Mouse (Mus musculus): Measurements from ENCODE around the gene Rbfox1.
A peak's percentile ranks its signal among the peaks of the same experiment; 100 is the strongest.

The Rbfox1 gene

DNA sequence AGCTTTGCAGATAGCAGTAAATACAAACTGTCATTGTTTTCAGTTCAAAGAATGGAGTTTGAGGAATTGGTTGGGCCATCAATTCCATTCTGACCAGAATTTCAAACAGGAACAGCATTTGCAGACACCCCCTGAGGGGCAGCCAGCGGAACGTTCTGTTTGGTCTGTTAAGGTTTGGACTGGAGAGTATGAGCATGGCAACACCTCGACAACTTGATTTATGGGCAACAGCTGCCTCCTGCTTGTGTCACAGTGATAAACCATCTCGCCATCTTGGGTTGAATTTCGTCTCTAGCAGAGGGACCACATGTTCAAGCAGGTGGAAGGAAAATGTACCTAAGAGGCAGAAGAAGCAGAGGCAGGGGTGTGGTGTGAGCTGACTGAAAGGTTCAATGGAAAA lies 949.9 kb downstream of the Rbfox1 start:
- no peak for DNase-seq (ENCODE audit: low spot score)

DNA sequence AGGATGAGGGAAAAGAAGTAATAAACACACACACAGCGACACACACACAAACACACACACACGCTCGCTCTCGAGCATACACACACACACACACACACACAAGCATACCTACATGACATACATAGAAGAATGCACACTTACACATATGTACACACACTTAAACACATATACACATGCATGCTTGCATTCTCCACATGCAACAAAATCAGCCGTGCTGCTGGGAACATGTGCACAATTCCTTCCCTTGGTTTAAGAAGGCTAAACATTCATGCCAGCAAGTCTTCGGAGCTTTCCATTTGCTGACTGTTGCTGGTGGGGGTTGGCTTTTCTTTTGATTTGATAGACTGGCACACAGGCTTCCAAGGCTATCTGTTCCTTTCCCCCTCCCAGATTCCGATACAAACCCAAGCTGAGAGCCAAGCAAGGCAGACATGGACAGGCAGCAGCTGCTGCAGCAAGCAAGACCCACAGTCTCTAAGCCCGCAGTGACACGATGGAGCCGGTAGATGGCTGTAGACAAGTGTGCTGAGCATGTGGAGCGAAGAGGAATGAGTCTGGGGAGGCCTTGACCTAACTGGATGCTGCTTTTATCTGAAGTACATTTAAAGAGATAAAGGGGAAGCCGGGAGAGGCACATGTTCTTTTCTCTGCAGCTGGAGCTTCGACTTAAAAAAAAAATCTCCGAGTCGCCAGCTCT lies 954.3 kb downstream of the Rbfox1 start:
- no peak for DNase-seq (ENCODE audit: low spot score)

GRCm38 (mm10) chr16:6840007-6840406 lies 954.9 kb downstream of the Rbfox1 start:
- no peak for DNase-seq (ENCODE audit: low spot score)

GRCm38 (mm10) chr16:6840461-6840860 lies 955.3 kb downstream of the Rbfox1 start:
- DNase-seq (ENCODE audit: low spot score), result no peak

DNA sequence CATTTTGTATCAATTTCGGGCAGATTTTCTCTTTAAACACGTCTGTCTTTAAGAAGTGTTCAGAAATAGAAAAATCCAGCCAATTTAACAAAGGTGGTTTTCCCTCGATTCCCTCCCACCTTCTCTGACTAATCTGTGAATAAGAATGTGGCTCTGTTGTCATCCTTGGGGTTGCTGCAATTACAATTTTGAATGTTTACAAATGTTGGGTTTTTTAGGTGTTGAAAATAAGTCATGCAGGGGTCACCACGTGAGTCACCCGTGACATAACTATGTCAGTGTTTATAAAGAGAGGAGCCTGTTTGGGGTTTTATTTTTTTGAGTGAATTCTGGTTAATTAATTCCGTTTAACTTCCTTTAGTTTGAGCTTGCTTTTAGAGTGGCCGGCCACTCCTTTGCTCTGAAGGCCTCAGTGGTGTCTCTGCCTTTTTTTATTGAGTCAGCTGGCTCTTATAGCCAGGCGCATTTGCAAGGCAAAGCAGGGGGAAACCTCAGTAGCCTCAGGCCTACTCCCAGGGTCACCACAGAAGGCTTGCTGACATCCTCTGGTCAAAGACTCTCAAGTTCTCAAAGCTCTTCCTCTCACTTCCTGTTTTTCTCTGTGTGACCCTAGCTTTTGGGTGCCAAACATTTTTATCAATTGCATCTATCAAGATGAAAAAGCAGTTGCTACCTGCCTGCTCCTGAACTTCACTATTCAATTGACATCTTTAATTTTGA lies 957.1 kb downstream of the Rbfox1 start:
- peak; percentile 2 for DNase-seq (ENCODE audit: low spot score)

DNA sequence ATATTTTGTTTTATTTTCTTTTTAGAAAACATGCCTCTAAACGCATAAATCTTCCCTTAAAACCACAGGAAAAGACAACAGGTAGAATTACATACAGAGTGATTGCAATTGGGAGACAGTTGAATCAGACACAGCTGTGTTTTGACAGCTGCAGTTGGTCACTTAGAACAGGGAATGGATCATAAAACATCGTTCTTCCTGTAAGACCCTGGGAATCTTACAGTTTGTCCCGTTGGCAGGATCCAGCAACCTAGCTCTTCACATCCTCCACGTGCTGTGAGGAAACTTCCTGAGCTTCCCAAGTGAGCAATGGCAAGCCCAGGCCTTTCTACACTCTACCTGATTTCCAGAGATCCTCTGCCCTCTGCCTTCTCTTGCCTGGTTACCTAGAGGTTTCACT lies 959.5 kb downstream of the Rbfox1 start:
- no peak for DNase-seq (ENCODE audit: low spot score)

- no peak for DNase-seq (ENCODE audit: low spot score)
Measured at GRCm38 (mm10) chr16:6851393-6851792, 966.2 kb downstream of the Rbfox1 start.

- DNase-seq (ENCODE audit: low spot score), result no peak
Measured at GRCm38 (mm10) chr16:6853796-6854195, 968.6 kb downstream of the Rbfox1 start.

- no peak for DNase-seq (ENCODE audit: low spot score)
Measured at GRCm38 (mm10) chr16:6861656-6862055, 976.5 kb downstream of the Rbfox1 start.

GRCm38 (mm10) chr16:6882683-6883430 lies 997.7 kb downstream of the Rbfox1 start:
- no peak for DNase-seq (ENCODE audit: low spot score)

GRCm38 (mm10) chr16:6883798-6884197 lies 998.6 kb downstream of the Rbfox1 start:
- DNase-seq (ENCODE audit: low spot score), result no peak

DNA sequence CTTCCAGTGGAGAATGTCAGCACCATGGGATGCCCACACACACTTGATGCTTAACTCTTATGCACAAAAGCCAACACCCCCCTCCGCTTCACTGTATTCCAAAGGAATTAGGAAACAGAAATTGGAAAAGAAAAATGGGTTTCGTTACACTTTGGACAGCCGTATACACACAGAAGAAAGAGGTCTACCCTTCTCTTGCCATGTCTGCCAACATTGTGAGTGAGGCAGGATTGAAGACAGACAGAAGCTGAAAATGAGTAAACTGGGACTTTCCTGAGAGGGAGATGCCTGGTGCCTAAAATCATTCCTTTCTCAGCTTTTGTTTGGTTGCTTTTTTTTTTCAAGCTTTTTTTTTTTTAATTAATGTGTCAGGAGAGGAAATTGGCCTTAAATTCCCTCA lies 1000.5 kb downstream of the Rbfox1 start:
- no peak for DNase-seq (ENCODE audit: low spot score)

- no peak for DNase-seq (ENCODE audit: low spot score)
Measured at GRCm38 (mm10) chr16:6889221-6889620, 1004.1 kb downstream of the Rbfox1 start.

DNA sequence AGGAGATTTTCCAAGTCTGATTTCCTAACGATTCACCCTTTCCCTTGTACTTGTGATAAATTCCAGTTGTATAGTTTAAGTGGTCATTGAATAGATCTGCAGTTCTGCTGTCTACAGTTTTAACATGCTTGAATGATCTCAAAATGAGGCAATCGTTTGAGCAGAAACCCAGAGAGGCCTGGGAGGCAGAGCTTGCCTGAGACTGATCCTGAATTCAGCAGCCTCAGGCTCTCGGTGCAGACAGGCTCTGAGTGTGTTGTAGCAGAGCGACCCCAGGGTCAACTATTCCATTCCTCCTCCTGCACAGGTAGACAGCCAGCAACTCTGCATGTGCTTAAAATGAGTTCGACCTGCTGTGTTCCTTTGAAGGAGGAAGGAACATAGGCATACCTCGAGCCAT lies 1012.6 kb downstream of the Rbfox1 start:
- DNase-seq (ENCODE audit: low spot score), result no peak

- no peak for DNase-seq (ENCODE audit: low spot score)
Measured at GRCm38 (mm10) chr16:6900006-6900405, 1014.9 kb downstream of the Rbfox1 start.

GRCm38 (mm10) chr16:6904984-6905383 lies 1019.8 kb downstream of the Rbfox1 start:
- no peak for DNase-seq (ENCODE audit: low spot score)

DNA sequence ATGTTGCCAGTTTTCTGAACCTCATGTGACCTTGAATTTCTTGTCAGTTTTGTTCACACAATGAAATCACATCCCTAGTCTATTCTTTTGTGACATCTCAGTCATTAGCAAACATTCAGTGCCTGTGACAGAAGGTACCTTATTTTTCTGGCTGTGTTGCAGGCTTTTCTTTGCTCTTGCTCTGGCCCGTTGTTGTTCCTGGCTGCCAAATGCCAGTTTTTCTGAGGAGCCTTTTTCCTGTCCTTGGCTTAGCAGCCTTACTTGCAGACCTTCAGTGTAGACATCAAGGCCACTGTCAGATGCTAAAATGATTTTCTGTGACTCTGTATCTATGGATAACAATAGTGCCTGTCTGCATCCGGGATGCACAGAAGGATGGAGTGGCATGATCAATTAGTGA lies 1020.8 kb downstream of the Rbfox1 start:
- no peak for DNase-seq (ENCODE audit: low spot score)

- DNase-seq (ENCODE audit: low spot score), result no peak
Measured at GRCm38 (mm10) chr16:6907550-6907949, 1022.4 kb downstream of the Rbfox1 start.

- no peak for DNase-seq (ENCODE audit: low spot score)
Measured at GRCm38 (mm10) chr16:6914531-6914930, 1029.4 kb downstream of the Rbfox1 start.

DNA sequence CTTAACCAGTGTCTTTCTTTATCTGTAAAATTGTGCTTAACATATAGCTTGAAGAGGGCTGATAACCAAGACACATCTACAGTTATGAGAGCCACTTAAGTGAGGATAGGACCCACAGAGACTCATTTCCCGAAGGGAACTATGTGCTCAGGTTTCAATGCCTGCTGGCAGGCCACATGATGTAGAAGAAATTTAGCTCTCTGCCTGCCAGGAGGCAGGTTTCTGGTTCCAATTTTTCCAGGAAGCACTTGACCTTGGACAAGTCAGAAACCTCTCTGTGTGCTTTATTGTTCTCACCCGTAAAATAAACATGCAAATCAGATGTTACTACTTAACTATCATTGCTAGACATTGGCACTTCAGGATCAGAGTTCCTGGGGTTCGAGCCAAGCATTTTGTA lies 1033.5 kb downstream of the Rbfox1 start:
- no peak for DNase-seq (ENCODE audit: low spot score)

DNA sequence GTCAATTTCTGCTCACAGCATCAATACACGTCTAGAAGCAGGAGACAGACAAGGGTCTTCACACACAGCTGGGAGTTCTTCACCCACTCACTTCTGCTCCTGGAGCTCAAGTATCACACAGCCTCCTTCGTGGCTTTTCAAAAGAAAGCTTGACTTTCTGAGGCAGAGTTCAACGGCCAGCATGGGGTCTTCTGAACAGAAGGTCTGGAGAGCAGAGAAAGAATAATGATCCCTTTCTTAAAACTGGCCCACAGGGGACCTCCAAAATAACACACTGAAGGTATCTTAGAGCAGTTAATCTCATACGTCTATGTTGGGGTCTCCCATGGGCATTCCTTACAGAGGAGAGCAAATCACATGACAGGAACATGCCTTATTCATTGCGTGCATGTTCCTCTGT lies 1034.5 kb downstream of the Rbfox1 start:
- DNase-seq (ENCODE audit: low spot score), result no peak

GRCm38 (mm10) chr16:6927661-6928060 lies 1042.5 kb downstream of the Rbfox1 start:
- DNase-seq (ENCODE audit: low spot score), result no peak

DNA sequence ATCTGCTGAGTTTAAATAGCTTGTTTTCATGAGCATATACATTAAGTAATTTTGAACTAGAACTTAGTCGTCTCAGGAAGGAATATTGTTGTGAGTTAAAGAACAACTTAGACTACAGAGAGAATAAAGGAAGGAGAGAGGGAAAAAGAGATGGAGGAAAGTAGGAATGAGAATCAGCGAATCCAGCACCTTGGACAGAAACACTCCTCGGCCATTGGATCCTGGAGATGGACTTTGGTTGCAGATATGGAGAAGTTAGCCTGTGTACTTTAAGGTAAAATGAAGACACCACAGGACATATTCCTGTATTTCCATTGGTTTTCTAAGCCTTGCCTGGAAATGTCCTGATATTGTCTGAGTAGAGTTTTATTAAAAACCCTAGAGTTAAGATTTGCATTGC lies 1045.6 kb downstream of the Rbfox1 start:
- DNase-seq (ENCODE audit: low spot score), result no peak
